Mouse (Mus musculus) ES-Bruce4 (cell line): ENCODE data around the gene Coa7.

Source experiments
- CTCF ChIP-seq: IDR thresholded peaks from one replicate; pipeline ENCODE4 v1.8.1; 2011; ENCODE audit warnings: low read depth, low read length
- EP300 ChIP-seq: IDR thresholded peaks from 2 replicates; pipeline ENCODE4 v1.6.1; 2011; ENCODE audit warnings: low read depth, low read length; ENCODE audit not compliant: insufficient read depth
- POLR2A ChIP-seq: IDR thresholded peaks from one replicate; pipeline ENCODE4 v1.8.1; 2011; ENCODE audit warnings: low read length; ENCODE audit not compliant: insufficient read depth

- TF ChIP-seq POLR2A (no peak), CTCF (no peak), EP300 (no peak)
Measured at GRCm38 (mm10) chr4:108349064-108349463, 21.1 kb downstream of the Coa7 start.
